ENCODE assay signal across 8 mouse cellular contexts in genomic region chr8:115529568-115530342, GRCm38 (mm10).
DNase-seq lines count a peak whose midpoint lies in the region; ATAC-seq lines count a peak whose summit lies in the region.

No protein-coding gene starts in this region.

- no peaks in the 10 kb centered on the region for H3K36me3 ChIP-seq in embryonic facial prominence, embryonic 11.5 days (replicated peaks; ENCODE audit: control insufficient read depth, insufficient read depth, low read depth, low read length)
- H3K36me3 ChIP-seq in embryonic facial prominence, embryonic 10.5 days (replicated peaks) = no peaks in the 10 kb centered on the region
- H3K36me3 ChIP-seq in heart, embryonic 10.5 days = no peaks in the 10 kb centered on the region

- no peaks in the 10 kb centered on the region for H3K27me3 ChIP-seq in embryonic facial prominence, embryonic 11.5 days (ENCODE audit: control insufficient read depth, insufficient read depth, low read length)
- H3K27me3 ChIP-seq in embryonic facial prominence, embryonic 10.5 days (replicated peaks; ENCODE audit: low read depth, poor library complexity, severe bottlenecking) = peaks cover 4% of the 10 kb centered on the region; the same call in 1 of the 2 replicates
- H3K27me3 ChIP-seq in heart, embryonic 10.5 days (ENCODE audit: insufficient read depth, poor library complexity, severe bottlenecking) = no peaks in the 10 kb centered on the region

- 29% methylated on average over 14 of the region's 14 CpGs for WGBS in embryonic facial prominence, embryonic 11.5 days
- WGBS in embryonic facial prominence, embryonic 10.5 days = 39% methylated on average over 14 of the region's 14 CpGs
- 33% methylated on average over 14 of the region's 14 CpGs for WGBS in heart, embryonic 10.5 days

- H3K9ac ChIP-seq in embryonic facial prominence, embryonic 11.5 days (replicated peaks; ENCODE audit: low read length) = no peak overlapping the region

- no peaks in the 10 kb centered on the region for H3K9me3 ChIP-seq in embryonic facial prominence, embryonic 11.5 days (replicated peaks; ENCODE audit: control insufficient read depth, low read length)
- no peaks in the 10 kb centered on the region for H3K9me3 ChIP-seq in embryonic facial prominence, embryonic 10.5 days
- no peaks in the 10 kb centered on the region for H3K9me3 ChIP-seq in heart, embryonic 10.5 days

- H3K4me3 ChIP-seq in embryonic facial prominence, embryonic 11.5 days (ENCODE audit: low read depth, low read length) = no peak overlapping the region
- H3K4me3 ChIP-seq in embryonic facial prominence, embryonic 10.5 days = no peak overlapping the region
- no peak overlapping the region for H3K4me3 ChIP-seq in heart, embryonic 10.5 days

- no peaks in the 10 kb centered on the region for H3K4me1 ChIP-seq in embryonic facial prominence, embryonic 11.5 days (ENCODE audit: control insufficient read depth, insufficient read depth, low read length)
- H3K4me1 ChIP-seq in embryonic facial prominence, embryonic 10.5 days = peaks cover 25% of the 10 kb centered on the region
- peaks cover 45% of the 10 kb centered on the region for H3K4me1 ChIP-seq in heart, embryonic 10.5 days

- H3K27ac ChIP-seq in embryonic facial prominence, embryonic 11.5 days (replicated peaks; ENCODE audit: low read depth, low read length) = no peak overlapping the region
- no peak overlapping the region for H3K27ac ChIP-seq in embryonic facial prominence, embryonic 10.5 days (replicated peaks)
- peak overlapping the region; percentile 42; the same call in 1 of the 2 replicates for H3K27ac ChIP-seq in heart, embryonic 10.5 days

- peak; percentile 3 for DNase-seq in embryonic facial prominence, embryonic 11.5 days (ENCODE audit: low spot score)
- DNase-seq in embryonic facial prominence, embryonic 10.5 days (ENCODE audit: low spot score) = no peak
- DNase-seq in Muller cell, postnatal 12 days (ENCODE audit: inconsistent ontology term) = peak; percentile 49
- DNase-seq in heart, embryonic 10.5 days (ENCODE audit: low spot score) = no peak
- peak; percentile 53 to 69 for DNase-seq in kidney, postnatal 4 days
- DNase-seq in telencephalon, adult 2 months (ENCODE audit: low read depth, low spot score) = peak; percentile 42
- no peak for DNase-seq in retina, embryonic 14.5 days (ENCODE audit: low spot score)
- no peak for DNase-seq in cerebellum, postnatal 25 days

- no peak for ATAC-seq in embryonic facial prominence, embryonic 11.5 days (replicated peaks; ENCODE audit: insufficient number of reproducible peaks, low FRiP score, low TSS enrichment, low read depth)

- H3K4me2 ChIP-seq in embryonic facial prominence, embryonic 11.5 days (ENCODE audit: low read depth, low read length) = no peak overlapping the region

Comparison
In these comparisons a context has a peak if more than half of its experiments do, and no peak if none do; other contexts are left out.
1. DNase-seq: peak in embryonic facial prominence, embryonic 11.5 days (single experiment), Muller cell, postnatal 12 days (single experiment), kidney, postnatal 4 days (2 of 2) and telencephalon, adult 2 months (single experiment); none in embryonic facial prominence, embryonic 10.5 days (single experiment), heart, embryonic 10.5 days (single experiment), retina, embryonic 14.5 days (single experiment) and cerebellum, postnatal 25 days (0 of 2).